Mouse (Mus musculus) kidney, adult 18-20 months (tissue): Measurements from ENCODE around the gene Rad51b.

Source experiments
- DNase-seq: peaks from one replicate; pipeline ENCODE4 v3.0.0; 2021

The Rad51b gene

DNA sequence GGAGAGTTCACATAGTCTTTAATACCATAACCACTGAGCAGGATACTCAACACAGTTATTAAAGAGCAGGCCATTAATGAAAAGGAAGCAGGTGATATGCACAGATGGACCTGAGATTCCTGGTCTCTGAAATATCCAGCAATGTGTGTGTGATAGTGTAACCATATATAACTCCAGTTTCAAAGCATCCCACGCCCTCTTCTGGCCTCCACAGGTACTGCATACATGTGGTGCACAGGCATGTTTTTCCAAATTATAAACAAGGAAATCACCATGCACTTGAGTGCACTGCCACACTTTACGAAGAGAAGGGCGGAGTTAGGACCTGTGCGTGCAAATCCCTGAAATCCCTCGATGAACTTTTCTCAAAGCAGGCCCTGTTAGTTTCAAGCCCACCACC, 484.7 kb downstream of the Rad51b start:
- DNase-seq, result no peak

DNA sequence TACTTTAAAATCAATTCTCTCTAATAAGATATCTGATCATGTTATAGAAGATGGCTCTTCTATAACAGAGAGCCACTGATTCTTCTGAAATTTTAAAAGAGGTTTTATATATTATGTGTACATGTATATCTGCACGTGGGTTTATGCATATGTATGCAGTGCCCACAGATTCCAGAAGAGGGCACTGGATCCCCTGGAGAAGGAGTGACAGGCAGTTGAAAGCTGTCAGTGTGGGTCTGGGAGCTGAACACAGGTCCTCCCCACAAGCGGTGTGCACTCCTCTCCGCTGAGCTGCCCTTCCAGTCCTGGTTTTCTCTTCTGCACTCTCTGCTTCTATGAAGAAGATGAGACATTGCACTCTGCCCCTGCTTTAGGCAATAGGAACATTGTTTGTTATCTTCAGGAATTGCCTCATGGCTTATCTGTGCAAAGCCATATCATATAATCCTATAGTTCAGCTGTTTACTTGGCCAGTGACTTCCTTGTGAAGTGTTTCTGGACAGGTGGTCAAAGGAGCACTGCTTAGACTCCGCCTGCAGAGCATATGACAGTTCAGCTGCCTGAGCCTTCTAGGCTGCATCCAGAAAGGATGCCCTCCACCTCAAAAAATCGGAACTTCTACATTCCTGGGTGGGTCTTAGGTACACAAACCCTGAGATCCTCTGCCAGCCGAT, 485.5 kb downstream of the Rad51b start:
- no peak for DNase-seq

DNA sequence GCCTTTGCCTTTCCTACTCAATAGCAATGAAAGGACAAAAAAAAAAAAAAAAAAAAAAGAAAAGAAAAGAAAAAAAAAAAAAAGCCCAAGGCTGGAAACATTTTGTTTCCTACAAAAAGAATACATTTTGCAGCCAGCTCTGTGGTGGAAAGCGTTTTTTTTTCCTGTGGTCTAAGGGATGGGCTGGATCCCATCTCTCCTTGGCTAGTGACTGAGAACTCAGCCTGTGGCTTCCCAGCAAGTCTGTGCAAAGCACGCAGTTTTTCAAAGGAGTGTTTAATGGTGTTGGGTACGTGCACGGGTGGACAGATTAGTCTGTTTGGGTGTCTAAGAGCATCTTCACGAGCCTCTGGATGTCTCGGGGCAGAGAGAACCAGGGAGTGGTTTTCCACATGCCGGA, 487.1 kb downstream of the Rad51b start:
- no peak for DNase-seq

DNA sequence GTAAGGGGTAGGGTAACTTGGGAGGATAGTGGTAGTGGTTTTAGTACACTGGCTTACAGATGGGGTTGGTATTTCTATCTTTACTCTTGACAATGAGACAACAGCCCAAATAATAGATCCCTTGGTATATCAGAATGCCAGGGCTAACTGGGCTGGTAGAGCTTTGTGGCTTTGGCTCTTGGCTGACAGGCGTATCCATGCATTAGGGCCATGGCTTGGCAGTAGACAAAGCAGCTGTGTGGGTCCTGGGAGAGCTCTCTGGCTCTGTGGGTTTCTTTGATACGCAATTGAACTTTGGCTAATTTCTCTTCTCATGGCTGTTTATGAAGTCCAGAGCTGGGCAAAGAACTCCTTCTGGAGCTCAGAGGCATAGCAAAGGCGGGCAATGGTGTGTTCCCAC, 488.6 kb downstream of the Rad51b start:
- DNase-seq, result no peak

DNA sequence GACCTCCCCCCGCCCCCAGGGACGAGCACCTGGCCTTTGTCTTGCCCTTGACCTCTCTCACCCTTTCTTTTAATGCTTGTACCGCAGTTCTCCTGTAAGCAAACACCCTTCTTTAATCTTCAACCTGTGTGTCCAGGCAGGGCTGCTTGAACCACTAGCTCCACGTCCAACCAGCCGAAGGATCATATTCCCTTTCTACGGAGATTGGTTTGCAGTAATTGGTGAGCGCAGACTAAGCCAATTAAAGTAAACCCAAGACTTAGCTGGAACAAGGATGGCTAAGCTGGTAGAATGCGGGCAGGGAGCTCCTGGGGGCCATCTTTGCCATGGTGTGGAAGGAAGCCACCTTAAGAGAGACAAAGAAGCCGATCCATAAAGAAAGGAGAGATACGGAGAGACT, 490.5 kb downstream of the Rad51b start:
- DNase-seq, result no peak

DNA sequence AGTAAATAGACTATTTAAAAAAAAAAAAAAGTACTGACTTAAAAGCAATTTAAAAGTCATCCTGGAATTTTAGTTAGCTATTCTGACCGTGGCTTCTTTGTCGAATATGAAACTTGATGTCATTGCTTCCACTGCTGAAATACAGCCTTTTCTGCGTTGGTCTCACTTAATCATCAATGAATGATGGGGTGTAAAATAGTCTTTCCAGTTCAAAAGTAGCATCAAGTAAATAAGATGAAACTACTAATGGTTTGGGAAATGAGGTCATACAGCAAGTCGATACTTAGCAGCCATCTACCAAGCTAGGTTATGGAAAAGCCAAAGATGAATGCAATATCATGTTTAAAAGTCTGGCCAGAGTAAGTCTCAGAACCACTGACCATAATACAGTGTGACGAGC, 491.3 kb downstream of the Rad51b start:
- DNase-seq, result no peak

DNA sequence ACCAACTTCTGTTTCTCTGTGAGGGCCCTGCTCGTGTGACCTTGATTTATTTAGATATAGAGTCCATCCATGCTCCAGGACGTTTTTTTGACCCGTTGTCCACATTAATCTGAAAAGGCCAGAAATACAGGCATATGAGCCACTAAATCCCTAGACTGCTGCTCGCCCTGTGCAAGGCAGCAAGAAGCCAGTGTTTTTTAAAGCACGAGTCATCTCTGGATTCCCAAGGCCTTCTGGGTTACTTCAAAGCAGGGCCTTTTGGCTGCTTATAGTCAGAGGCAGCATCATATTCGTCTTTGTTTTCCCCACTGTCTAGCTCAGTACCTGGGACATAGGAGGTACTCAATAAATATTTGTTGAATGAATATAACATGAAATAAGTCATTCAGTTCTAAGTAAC, 492.4 kb downstream of the Rad51b start:
- no peak for DNase-seq

DNA sequence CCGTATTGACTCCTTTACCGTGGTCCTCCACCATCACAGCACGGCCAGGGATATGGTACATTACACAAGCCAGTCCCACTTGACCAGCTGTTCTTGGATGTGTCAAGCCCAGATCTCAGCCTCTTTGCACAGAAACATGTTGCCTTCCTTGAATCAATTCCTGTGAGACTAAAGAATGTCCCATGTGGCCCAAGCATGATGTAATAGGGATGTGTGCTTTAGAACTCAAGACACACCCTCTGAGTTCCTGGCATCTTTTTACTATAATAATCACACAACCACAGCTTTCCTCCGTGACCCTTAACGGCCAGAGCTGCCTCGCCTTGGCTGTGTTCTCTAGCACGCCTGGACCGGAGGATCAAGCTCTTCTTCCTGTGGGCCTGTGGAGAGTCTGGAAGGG, 496.3 kb downstream of the Rad51b start:
- DNase-seq, result peak; percentile 36

DNA sequence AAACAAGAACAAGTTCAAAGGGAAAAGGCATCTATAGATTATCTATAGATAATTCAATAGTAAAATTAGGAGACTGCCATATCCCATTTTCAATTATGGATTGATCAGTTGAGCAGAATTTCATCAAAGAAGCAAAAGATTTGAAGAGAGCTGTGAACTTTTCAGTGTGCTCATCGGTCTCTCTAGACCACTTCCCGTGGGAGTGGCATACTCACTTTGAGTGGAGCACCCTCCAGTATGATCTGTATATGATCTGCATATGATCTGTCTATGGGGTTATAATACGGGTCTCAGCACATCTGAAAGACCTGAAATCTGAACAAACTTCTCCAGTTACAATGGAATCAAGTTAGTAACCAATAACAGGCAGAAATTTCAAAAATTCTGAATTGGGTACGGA, 497.7 kb downstream of the Rad51b start:
- DNase-seq, result no peak

DNA sequence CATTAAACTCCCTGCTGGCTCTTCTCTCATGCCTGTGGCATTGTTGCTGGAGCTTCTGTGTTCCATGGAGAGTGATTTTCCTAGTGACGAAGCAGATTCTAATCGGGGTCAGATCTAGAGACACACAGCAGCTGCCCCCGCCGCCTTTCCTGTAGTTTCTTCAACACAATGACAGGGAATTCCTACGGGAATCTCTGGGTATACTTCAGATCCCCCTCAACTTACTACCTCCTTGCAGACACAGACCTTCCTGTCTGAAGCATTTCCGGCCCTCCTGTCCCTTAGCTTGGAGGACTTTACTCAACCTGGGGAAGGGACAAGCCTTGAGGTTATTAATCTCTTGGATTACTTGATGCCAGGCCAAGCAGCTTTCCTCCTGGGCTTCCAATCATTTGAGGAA, 499.2 kb downstream of the Rad51b start:
- peak; percentile 43 for DNase-seq

DNA sequence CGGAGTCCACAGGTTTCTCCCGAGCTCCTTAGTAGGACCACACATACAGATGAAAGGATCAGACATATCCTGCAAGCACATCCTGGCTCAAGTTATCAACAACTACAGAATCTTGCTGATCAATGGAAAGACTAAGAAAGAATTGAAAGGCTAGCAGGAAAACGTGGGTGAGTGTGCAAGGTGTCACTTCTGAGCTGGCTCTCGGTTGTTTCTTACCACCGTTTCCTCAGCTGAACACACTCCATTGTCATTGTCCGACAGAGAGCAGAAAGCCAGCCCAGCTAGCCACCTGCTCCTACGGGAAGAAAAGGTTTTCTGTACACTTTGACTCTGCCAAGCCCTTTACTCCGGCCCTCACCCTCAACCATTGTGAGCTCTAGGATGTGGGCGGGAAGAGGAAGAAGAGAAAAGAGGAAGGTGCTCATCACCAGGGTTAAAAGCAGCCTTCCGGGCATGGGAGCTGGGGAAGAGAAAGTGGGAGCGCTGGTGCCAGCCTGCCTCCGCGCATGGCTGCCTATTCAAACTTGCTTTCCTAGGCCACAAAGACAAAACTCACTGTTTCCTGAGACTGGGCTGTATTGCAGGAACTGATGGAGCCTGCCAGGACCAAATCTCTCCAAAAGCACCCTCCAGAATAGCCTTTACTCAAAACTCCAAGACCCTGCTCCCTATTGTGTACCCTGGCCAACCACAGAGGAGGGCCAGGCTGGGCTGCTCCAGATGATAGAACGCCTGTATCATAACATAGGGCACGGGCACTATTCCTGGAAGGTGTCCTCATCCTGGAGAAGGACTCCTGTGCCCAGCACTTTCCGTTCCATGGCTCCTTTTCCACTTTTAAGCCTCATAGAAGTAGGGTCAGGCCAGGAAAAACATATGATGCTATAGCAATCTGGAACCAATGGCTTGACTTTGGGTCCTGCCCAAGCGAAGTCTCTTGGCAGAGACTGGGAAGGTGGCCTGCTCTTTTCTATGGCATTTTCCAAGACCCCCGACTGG, 500.0 kb downstream of the Rad51b start:
- DNase-seq, result no peak

DNA sequence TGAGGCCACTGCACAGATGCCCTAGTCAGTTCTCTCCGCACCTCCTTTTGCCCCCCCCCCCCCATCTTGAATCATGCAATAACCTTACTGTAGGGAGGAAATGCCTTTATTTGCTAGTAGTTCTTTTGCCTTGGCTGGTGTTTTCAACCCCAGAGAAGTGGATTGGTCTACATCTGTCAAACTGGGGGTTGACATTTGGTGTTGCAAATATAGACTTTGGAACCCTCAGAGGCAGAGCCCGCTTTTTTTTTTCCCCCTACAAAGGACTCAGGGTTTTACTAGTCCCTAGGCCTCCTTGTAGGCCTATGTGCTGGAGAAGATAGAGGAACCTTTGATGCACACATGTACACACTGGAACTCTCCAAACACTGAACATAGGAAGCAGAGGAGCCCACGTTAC, 501.4 kb downstream of the Rad51b start:
- no peak for DNase-seq

DNA sequence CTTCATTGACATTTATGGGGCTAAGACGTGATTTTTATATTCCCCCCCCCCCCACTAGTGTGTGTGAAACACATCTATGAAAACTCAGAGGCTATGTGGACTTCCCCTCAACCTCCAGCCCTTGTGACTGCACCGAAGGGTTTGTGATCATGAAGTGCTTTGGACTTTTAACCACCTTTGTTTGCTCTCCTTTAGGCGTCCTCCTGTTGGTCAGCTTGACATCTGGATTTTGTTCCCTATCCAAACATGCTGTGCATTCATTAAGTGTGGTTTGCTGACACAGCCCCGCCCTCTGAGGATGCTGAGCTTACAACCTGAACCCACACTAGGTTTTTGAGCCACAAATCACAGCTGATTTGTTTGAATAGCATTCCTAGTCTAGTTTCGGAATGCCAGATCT, 502.3 kb downstream of the Rad51b start:
- DNase-seq, result no peak

DNA sequence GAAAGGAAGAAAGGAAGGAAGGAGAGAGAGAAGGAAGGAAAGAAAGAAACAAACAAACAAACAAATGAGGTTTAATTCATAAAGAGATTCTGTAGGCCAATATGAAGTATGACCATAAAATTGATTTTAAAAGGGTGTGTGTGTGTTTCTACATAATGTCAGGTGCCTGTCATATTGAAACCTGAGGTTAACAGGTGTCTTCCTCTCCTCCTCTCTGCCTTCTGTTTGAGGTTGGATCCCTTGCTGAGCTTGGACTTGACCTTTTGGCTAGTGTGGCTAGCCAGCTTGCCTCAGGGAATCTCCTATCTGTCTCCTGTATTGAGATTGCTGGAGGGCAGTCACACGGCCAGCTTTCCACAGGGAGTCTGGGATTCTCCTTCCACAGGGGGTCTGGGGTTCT, 506.6 kb downstream of the Rad51b start:
- no peak for DNase-seq

DNA sequence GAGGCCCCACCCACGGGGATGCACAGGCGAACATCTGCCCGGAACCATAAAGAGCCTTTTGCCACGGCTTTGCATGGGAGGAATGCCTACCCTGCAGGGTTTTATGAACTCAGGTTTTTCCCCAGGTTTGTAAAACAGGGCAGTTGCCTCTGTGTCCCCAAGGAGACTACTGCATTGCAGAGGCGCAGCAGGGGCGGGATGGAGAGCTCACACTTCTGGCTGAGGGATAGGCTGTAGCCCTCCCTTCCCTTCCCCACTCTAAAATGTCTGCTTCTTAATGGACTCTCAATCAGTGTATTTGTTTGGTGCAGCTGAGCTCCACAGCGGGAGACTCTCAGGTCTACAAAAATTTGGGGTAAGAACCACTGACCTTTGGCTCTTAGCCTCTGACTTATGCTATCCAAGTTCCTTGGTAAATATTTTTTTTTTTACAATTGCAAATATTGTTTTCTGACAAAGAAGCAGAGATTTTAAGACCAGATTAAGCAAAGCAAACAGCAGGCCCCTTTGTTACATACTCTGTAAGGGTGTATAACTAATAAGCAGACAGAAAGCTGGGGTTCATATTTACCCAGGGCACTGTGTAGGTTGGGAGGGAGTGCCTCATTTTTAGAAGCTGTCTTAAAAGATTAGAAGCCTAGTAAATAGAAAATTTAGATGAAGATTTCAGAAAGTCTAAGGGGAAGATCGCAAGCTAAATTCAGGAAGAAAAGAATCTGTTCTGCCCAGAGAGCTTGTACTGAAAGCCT, 507.9 kb downstream of the Rad51b start:
- DNase-seq, result no peak

DNA sequence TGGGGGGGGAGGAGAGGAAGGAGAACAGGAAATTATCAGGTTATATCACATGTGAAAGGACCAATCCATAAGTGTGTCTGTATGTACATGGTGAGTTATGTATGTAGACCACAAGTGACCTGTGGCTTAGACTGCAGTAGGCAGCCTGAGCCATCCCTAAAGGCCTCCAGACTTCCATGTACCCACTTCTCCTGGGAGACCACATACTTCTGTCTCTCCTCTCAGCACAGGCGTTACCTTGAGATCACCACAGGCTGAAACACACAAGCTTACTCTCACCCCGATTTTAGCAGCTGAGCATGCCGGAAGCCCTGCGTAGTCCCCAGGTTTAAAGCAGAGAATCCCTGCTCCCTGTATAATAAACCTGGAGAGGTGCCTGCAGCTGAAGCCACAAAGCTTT, 509.9 kb downstream of the Rad51b start:
- DNase-seq, result no peak

DNA sequence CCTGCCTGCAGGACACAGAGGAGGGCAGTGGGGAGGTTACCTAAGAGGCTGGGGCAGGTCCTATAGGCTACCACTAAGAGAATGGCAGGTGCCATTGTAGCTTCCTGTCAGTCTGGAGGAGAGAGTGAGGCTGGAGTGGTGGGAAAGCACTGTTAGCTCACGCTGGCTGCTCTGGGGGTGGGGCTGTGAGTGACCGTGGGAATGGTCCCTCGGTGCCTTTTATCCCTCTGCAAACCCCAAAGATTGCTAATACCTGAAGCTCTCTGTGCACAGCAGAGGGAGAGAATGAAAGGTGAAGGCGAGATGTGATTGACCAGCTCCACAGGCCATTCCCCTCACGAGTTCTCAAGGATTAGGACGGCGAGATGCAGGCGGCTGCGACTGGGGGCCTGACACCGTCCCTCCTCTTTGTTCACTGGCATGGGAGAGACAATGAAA, 510.3 kb downstream of the Rad51b start:
- DNase-seq, result no peak

DNA sequence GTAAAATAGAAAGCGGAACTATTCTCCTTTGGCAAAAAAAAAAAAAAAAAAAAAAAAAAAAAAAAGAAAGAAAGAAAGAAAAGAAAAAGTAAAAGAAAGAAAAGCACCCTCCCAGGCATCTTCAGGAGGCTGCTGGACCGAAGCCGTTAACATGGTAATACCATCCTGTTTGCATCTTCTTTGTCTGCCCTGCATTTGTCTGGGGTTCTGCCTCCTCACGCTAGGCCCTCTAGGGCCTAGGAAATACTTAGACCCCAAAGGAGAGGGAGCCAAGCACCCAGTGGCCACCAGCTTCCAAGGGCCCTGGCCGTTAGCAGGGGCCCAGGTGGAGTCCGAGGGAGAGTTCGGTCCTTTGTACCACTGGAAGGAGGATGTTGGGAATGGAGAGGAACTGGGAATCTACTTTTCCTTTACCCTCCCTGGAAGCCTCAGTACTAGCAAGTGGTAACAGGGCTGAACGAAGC, 510.9 kb downstream of the Rad51b start:
- no peak for DNase-seq

DNA sequence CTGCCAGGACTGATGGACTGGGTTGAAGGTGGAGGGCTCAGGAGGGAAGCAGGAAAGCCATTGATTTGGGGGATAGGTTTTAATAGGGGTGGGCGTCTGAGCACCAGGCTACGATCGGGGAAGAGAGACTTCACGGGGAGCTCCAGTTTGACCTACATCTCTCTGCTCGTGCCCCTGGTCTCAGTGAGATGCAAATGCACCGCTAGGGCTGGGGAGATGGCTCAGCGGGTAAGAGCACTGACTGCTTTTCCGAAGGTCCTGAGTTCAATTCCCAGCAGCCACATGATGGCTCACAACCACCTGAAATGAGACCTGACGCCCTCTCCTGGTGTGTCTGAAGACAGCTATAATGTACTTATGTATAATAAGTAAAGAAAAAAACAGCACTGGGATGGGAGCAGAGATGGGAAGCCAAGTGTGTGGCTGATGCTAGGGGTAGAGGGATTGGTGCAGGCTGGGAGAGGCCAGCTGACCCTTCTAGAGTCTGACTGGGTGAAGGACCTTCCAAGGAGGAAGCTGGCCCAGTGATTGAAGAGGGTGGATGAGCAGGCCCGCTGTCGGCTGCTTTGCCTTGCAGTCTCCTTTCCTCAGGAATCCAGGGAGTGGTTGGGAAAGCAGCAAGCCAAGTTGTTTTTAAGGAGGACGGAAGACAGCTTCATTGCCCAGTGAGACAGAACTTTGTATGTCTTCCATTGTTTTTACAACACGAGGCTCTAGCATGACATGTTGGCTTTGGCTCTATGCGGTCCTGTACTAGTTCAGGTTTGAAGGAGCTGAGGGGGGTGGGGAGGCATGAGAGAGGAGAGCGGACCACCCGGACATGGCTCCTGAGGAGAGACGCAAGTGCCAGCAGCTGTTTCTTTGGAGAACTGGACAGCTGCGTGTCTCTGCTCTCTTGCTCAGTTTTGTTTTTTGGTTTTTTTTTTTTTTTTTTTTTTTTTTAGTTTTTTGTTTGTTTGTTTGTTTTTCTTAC, 511.6 kb downstream of the Rad51b start:
- no peak for DNase-seq

DNA sequence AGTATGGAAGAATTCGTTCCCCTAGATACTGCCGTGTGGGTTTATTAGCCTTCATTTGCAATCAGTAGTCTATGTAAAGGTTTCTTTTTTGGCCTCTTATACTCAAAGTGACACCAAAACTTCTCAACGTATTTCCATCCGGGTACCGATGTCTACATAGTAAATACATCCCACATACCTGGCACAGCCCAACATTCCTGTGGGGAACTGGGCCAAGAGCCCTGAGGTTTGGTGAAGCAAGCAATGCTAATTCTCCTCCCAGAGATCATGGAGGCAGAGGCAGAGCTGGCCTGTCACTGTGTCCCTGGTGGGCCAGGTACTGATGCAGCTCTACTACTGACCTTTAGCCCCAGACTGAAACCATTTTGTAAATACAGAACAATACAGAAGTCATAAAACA, 512.4 kb downstream of the Rad51b start:
- DNase-seq, result peak; percentile 50

DNA sequence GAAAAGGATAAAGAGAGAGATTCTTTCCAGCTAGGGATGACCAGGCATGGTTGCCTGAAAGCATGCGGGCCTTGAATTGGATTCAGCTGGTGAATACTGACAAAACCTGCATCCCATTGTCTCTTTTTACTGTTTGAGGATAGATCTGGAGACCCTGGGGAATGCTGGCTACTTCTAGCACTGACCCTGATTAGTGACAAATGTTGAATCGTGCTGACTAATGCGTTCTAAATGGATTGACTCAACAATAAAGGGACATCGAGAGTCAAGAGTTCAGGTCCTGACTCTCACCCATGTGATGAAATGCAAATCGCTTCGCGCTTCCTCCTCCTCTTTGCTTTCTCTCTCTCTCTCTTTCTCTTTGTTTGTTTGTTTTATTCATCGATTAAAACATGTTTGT, 515.3 kb downstream of the Rad51b start:
- no peak for DNase-seq
